Mouse (Mus musculus) monocyte, adult 5-6 weeks (primary cell): ENCODE results near the gene Rpl36-ps4. TPM values are rescaled to one million over a fixed set of nuclear protein-coding genes. Genes with fewer than 3 reads are reported as not detected.
A peak's percentile ranks its signal among the peaks of the same experiment; 100 is the strongest.
"Not testable (repeated sequence)": the region's sequence is repeated elsewhere in the genome, so short reads cannot be mapped to it uniquely, and the experiment has no call there.

Source experiments
- ATAC-seq: fragments of 153-309, 156-312 bp; replicated peaks from 2 replicates; pipeline ENCODE4 v1.8.0; 2017; ENCODE audit warnings: mild to moderate bottlenecking; ENCODE audit not compliant: low TSS enrichment, insufficient number of reproducible peaks, severe bottlenecking, poor library complexity, low FRiP score
- total RNA-seq: library from RNA; stranded (forward); fragments of 200-1000, 200-491, 200-594 nt; gene quantifications from 3 replicates; pipeline ENCODE4 v1.2.3, GENCODE M21; 2017

Rpl36-ps4 gene
- total RNA-seq, 1 experiment from 2014 or later = not detected

DNA sequence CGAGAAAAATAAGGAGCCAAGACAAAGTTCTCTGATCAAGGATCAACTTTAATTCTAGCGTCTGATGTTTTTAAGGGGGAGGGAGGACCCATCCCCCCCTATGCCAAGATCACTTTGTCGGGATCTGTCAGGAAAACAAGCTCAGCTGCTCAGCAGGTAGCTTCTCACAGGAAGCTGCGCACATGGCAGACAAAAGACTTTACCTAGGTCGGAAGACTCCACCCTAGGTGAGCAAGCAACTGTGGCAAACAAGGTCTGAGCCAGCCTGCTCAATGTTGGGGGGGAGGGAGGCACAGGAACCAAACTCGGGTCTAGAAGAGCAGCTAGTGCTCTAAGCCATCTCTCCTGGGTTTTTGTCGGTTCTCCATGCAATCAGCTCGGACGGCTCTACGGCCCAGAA, 13.5 kb downstream of the Rpl36-ps4 start:
- ATAC-seq = no peak

DNA sequence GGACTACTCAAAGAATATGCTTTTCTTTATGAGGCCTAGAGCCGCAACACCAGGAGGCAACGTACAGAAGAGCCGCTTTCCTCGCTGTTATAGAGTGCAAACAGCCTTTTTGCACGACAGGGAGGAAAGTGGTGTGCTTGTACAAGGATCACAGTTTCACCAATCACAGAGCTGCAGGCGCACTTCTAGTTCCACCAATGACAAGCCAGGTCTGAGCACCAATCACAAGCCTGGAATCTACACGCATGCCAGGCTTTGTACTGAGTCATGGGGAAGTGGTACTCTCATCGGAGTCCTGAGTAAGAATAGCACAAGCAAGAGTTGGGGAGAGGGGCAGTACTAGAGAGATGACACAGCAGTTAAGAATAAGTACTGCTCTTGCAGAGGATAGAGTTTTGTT, 14.0 kb downstream of the Rpl36-ps4 start:
- no peak for ATAC-seq

DNA sequence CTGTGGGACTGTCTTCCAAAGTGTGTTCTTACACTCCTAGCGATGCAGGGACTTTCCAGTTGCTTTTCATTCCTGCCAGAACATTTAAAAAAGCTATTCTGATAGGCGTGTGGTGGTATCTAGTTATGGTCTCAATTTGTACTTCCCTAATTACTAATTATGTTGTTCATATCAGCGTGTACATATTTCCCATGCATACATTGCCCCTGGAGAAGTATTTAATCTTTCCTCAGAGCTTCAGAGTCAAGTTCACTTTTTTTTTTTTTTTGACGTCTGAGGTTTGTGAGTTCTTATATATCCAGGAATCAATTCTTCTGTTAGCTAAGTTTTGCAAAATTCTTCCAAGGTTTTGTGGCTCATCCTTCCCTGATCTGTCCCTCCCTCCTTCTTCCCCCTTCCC, 15.4 kb downstream of the Rpl36-ps4 start:
- no peak for ATAC-seq

DNA sequence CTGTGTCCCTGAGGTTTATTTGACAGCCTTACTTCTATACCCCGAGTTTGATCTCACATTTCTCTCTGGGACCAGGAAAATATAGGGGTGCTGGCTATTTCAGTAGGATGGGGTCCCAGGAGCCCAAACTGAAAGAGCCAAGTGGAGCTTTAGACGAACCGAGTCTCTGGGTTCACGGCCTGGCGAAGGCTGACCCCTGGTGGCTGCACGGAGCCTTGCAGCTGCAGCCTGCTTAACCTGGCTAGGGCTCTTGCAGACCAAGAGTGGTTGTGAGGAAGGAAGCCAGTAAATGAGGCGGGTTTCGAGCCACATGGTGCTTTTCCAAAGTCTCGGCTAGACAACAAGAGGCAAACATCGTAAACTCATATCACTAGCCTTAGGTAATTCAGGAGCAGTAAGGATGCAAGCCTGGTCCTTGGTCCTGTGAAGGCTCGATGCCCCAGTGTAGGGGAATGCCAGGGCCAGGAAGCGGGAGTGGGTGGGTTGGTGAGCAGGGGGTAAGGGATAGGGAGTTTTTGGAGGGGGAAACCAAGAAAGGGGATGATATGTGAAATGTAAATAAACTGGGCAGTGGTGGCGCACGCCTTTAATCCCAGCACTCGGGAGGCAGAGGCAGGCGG, 28.3 kb downstream of the Rpl36-ps4 start:
- ATAC-seq = peak; percentile 84

DNA sequence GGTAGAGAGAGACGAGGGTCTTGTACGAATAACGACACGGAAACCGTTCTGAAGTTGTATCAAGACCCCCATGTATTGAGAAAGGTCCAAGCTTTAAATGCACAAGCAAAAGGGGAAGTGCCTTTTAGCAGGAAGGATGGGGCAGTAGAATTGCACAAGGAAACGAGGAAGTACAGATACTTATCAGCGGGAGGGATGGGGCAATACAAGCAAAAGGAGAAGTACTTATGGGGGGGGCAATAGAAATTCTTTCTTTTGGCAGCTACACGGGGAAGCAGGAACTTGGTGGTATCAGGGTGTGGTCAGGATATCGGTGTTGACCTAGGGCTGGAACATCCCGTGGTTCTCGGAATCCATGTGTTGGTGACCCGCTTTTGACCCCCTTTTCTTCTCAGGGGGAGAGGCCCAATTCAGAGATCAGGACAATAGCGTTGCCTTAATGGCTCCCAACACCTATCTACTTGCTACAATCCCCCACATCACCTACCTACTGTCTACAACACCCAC, 33.9 kb downstream of the Rpl36-ps4 start:
- not testable (repeated sequence) for ATAC-seq

DNA sequence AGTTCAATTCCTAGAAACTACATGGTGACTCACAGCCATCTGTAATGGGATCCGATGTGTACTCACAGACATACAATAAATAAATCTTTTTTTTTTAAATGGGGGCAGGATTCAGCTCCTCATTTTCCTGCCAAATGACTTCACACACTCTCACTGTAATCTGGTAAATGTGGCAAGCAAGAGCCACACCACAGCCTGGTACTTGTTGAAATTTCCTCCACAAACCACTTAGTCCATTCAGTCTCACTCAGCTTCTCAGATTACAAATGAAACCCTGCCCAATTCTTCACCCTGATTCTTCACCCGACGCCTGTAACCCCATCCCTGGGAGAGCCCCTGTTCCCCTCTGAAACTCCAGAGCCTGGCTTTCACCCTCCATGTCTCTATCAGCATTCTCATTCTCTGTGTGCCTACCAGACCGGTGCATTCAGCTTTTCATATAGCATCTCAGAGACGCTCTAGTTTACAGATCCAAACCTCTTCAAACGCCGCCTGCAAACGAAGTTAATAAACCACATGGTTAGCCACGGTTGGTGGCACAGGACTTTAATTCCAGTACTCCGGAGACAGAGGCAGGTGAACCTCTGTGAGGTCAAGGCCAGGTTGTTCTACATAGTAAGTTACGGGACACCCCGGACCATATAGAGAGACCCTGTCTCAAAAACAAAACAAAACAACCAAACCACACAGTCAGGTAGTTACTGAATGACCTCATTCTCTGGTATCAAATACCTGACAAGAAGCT, 36.5 kb downstream of the Rpl36-ps4 start:
- no peak for ATAC-seq

DNA sequence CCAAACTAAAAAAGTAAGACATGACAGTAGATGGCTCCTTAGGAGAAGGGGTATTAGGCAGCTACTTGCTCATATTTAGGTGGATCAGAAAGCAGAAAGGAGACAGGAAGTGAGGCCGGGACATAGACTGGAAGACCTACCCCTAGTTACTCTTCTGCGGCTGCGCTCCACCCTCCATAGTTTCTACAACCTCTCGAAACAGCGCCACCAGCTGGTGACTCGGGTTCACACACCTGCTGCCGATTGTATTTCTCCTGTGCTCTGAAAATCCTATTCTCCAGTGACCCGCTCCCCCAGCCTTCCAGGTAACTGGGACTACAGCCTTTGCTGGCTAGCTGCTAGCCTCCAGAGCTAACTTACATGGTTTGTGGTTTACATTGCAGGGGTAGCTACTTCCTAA, 37.5 kb downstream of the Rpl36-ps4 start:
- ATAC-seq = no peak

DNA sequence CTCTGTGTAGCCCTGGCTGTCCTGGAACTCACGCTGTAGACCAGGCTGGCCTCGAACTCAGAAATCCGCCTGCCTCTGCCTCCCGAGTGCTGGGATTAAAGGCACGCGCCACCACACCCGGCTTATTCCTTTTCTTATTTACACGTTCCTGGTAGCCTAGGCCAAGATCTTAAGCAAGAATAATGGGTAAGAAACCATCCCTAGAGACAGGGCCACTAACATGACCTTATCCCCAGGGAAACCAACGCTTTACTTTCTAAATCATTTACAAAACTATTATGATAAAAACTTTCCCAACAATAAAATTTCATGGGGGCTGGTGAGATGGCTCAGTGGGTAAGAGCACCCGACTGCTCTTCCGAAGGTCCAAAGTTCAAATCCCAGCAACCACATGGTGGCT, 38.6 kb downstream of the Rpl36-ps4 start:
- not testable (repeated sequence) for ATAC-seq

DNA sequence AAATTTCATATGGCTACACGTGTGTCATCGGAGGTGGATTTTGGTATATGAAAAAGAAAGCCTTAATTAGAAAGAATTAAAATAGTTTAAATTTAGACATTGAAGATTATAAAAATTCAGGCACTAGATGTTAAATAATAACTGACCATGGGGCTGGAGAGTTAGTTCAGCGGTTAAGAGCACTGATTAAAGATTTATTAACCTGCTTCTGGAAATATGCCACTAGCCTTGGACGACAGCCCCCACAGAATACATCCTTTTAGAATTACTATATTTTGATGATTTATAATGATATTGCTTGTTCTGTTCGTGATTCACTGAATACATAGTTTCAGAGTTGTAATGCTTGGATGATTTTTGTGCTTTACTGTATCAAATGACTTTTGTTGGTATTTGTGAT, 39.2 kb downstream of the Rpl36-ps4 start:
- not testable (repeated sequence) for ATAC-seq

DNA sequence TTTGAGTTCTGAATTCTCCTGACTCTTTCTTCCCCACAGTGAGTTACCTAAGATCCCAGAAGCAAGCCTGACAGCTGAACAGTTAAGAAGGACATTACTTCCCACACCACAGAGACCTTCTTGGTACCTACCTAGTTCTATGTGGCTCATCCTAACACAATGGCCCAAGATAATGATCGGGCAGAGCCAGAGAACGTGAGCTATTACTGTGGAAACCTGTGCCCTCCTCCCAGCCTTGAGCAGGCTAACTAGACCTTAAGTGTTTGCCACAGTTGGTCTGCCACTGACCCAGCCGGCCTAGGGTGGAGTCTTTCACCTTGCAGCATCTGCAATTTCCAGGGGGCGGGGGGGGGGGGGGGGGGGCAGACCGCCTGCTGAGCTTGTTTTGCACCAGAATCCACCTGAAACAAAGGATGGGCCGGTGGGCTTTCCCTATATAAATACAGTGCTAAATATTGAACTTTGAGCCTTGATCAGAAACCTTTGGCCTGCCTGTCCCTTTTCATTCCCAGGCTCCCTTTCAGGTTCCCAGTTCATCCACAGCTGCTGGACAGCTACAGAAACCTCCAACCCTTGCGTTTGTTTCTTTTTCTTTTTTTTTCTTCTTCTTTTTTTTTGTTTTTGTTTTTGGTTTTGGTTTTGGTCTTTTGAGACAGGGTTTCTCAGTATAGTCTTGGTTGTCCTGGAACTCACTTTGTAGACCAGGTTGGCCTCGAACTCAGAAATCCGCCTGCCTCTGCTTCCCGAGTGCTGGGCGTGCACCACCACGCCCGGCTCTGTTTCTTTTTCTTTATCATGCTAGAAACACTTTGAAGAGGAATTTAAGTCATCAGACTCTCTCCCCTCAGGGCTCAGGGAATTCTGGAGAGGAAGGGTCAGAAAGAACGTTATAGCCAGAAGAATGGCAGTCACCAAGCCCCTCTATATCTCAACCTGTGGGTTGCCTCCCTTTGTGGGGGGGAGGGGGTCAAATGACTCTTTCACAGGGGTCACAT, 42.6 kb downstream of the Rpl36-ps4 start:
- no peak for ATAC-seq

DNA sequence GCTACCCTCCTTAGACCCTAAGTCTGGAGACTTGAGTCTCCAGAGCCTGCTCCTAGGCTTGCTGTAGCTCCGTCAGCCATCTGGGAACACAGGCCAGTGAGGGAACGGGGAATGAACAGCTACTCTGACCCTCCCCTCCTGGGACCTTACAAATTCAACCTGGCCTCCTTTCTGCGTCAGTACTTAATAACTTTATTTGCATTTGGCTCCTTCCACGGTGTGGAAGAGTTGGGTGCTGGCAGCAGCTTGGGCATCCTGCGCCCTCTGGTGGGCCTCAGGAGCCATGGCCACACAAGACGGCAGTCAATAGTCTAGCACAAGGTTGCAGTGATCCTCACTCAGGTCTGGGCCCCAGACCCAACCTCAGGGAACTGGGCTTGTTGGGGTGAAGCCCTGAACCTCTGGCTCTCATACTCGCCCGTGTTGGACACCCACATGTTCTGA, 47.7 kb downstream of the Rpl36-ps4 start:
- peak; percentile 79 for ATAC-seq

Other genes with a start within 250 kb of the Rpl36-ps4 start
- 23.8 to 67.9 TPM (median 47.0 TPM) in 3 replicates for gene Msh2, start 248.6 kb upstream of the Rpl36-ps4 start, total RNA-seq
- not detected in 3 replicates for gene Kcnk12, start 123.0 kb upstream of the Rpl36-ps4 start, total RNA-seq
- 27.2 to 46.1 TPM (median 30.3 TPM) in 3 replicates for gene Msh6, start 54.1 kb downstream of the Rpl36-ps4 start, total RNA-seq
- gene Fbxo11, start 144.3 kb downstream of the Rpl36-ps4 start, total RNA-seq = 61.8 to 82.8 TPM (median 75.5 TPM) in 3 replicates